Mouse (Mus musculus): ENCODE measurements around the gene Angptl2. TPM values are rescaled to one million over a fixed set of nuclear protein-coding genes. Genes with fewer than 3 reads are reported as not detected.

Angptl2 gene
- total RNA-seq, 1 experiment from 2014 or later: 0.12 TPM

- no peak for ATAC-seq (ENCODE audit: extremely low read depth, insufficient number of reproducible peaks, low FRiP score, poor library complexity, severe bottlenecking)
Observed at GRCm38 (mm10) chr2:33295115-33295514, 79.2 kb downstream of the Angptl2 start.

Other genes with a start within 250 kb of the Angptl2 start
- 1.2 TPM in 2 replicates for gene Slc2a8, start 234.0 kb upstream of the Angptl2 start, total RNA-seq (2017)
- gene Garnl3, start 84.4 kb upstream of the Angptl2 start, total RNA-seq (2017): 0.25 and 2.2 TPM in 2 replicates
- gene Ralgps1, start 155.4 kb downstream of the Angptl2 start, total RNA-seq (2017): 11.9 and 13.8 TPM in 2 replicates
- gene Zbtb34, start 215.3 kb downstream of the Angptl2 start, total RNA-seq (2017): 4.5 and 4.8 TPM in 2 replicates